Mouse (Mus musculus) spleen, adult 2 months (tissue): ENCODE data around the gene Abtb1.

Experiments
- CTCF ChIP-seq: fragments of 200-500 bp; IDR thresholded peaks from 2 replicates; pipeline ENCODE4 v1.5.1; 2011; ENCODE audit warnings: mild to moderate bottlenecking, inconsistent platforms; ENCODE audit not compliant: insufficient read depth, insufficient read length, insufficient replicate concordance; ENCODE audit errors: extremely low read depth
- POLR2A ChIP-seq: fragments of 200-500 bp; IDR thresholded peaks from 2 replicates; pipeline ENCODE4 v1.6.1; 2011; ENCODE audit warnings: low read depth, low read length, inconsistent platforms

DNA sequence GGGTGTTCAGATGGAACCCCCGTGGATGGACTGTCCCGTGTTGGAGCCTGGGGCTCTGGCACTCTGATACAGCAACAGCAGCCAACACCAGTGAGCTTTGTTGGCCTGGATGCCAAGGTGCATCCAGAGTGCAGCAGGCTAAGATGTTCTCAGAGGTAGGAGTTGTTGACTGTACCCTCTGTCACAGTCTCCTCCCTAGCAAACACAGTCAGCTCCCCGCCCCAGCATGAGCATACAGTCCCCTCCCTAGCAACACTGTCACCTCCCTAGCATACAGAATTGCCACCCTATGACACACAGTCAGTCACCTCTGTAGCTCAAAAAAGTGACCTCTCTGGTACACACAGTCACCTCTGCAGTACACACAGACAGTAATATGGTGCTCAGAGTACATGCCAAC, 24.9 kb downstream of the Abtb1 start:
- TF ChIP-seq CTCF (no peak), POLR2A (no peak)
